Mouse (Mus musculus): ENCODE data around the gene Iqschfp.

GRCm38 (mm10) chr3:67961934-67962639, 70.1 kb downstream of the Iqschfp start:
- TF ChIP-seq POLR2A (IDR thresholded peaks at IDR 0.05; ENCODE audit: extremely low read depth, insufficient read depth, low read length) (no peak), CTCF (IDR thresholded peaks at IDR 0.05; ENCODE audit: extremely low read depth, insufficient read depth, low read length) (no peak)

Data from cortical plate, adult 2 months (tissue).